Mouse (Mus musculus) kidney, adult 2 months (tissue): Measurements from ENCODE around the gene Kcnn1. TPM values are rescaled to one million over a fixed set of nuclear protein-coding genes. Genes with fewer than 3 reads are reported as not detected.

Experiments
- DNase-seq: peaks from one replicate; pipeline ENCODE4 v3.0.0; 2021
- H3K27ac ChIP-seq: fragments of 200-500 bp; 2 replicates; pipeline ENCODE4 v1.5.1; 2012; ENCODE audit warnings: low read depth, low read length, control low read depth, inconsistent platforms; ENCODE audit not compliant: insufficient read depth
- H3K27me3 ChIP-seq: fragments of 200-500 bp; replicated peaks from 2 replicates; pipeline ENCODE4 v1.6.1; 2012; ENCODE audit warnings: mild to moderate bottlenecking, moderate library complexity, low read length, inconsistent platforms; ENCODE audit not compliant: control insufficient read depth, insufficient read depth
- H3K36me3 ChIP-seq: fragments of 200-500 bp; 2 replicates; pipeline ENCODE4 v1.6.1; 2012; ENCODE audit warnings: mild to moderate bottlenecking, moderate library complexity, low read length, inconsistent platforms; ENCODE audit not compliant: control insufficient read depth, insufficient read depth
- H3K4me1 ChIP-seq: fragments of 200-500 bp; 2 replicates; pipeline ENCODE4 v1.6.1; 2011; ENCODE audit warnings: low read length; ENCODE audit not compliant: control insufficient read depth, insufficient read depth
- H3K4me3 ChIP-seq: fragments of 200-500 bp; 2 replicates; pipeline ENCODE4 v1.5.1; 2011; ENCODE audit warnings: mild to moderate bottlenecking, low read depth, low read length, control low read depth; ENCODE audit not compliant: insufficient read depth
- CTCF ChIP-seq: fragments of 200-500 bp; conservative IDR thresholded peaks from 2 replicates; pipeline ENCODE4 v1.5.1; 2011; ENCODE audit warnings: low read depth, mild to moderate bottlenecking, control low read depth, low read length, moderate library complexity, mixed read lengths; ENCODE audit not compliant: insufficient read depth, insufficient read length
- POLR2A ChIP-seq: fragments of 200-500 bp; IDR thresholded peaks from one replicate; pipeline ENCODE4 v1.6.1; 2011; ENCODE audit warnings: low read depth, low read length, control low read depth
- WGBS: fragments of 180-500 bp; shearing (Covaris S2); methylation state at CpG from one replicate; pipeline ENCODE4 v1.1.7; 2018; 5-methylcytosine and 5-hydroxymethylcytosine counted together
- polyA plus RNA-seq: library from polyadenylated mRNA; depleted of rRNA; stranded (reverse); fragments of >200 nt; gene quantifications from 2 replicates; pipeline ENCODE4 v1.2.3, GENCODE M21; 2012

Gene Kcnn1
- polyA plus RNA-seq, 1 experiment: 9.4 TPM

DNA sequence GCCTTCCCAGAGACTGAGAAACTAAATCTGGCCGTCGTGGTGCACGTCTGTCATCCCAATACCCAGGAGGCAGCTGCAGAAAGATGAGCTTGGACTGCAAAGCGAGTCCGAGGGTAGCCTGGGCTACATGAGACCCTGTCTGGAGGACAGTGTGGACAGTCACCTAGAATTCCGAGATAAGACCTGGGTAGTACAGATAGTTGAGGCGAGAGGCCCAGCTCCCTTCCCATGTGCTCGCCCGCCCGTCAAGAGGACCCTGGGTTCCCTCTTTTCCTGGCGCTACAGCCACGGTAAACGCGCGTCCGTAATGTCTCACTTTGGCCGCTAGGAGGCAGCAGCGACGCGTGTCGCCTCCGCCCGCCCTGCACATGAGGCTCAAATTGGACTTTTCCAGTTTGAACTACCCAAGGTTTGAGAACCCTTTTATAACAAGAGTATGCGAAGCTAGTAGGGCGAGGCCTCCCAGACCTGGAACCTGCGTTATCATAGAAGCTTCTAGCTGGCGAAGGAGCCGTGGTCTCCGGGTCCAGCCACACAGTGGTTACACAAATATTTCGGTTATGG lies 41.6 kb downstream of the Kcnn1 start:
- WGBS: 16% methylated on average over 30 of the region's 30 CpGs
- H3K4me1 ChIP-seq: no peaks in the 10 kb centered on the region
- H3K36me3 ChIP-seq: no peaks in the 10 kb centered on the region
- peak; percentile 96 for TF ChIP-seq CTCF
- TF ChIP-seq POLR2A: no peak
- H3K27me3 ChIP-seq: no peaks in the 10 kb centered on the region
- DNase-seq: peak; percentile 78
- no peak overlapping the region for H3K27ac ChIP-seq
- no peak overlapping the region for H3K4me3 ChIP-seq

DNA sequence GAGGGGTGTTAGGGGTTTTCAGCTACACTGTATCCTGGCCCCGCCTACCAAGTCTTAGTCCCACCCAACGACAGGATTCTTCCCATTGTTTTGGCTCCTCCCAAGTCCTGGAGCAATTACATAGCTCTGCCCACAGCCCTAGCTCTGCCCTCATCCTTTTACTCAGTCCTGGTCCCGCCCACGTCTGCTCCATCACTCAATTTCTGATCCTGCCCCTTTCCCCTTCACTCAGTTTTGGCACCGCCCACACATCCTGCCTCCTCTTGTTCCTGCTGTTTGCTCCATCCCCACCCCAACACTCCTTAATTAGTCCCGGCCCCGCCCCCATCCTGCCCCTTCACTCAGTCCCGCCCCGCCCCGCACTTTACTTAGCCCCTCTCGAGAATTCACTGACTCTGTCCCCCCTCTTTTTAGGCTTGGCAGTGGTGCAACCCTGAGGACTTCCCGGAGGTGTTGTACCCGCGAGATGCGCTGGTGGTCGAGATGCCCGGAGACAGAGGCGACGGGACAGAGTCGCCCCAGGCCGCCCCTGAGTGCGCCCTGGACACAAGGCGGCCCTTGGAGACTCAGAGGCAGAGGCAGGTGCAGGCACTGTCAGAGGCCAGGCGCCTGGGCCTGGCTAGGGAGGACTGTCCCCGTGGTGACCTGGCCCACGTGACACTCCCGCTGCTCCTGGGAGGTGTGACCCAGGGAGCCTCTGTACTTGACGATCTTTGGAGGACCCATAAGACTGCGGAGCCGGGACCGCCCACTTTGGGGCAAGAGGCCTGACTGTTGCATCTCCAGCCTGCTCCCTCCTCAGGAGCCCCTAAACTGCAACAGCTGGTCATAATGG lies 42.7 kb downstream of the Kcnn1 start:
- peak overlapping the region; percentile 10; the same call in 1 of the 2 replicates for H3K4me3 ChIP-seq
- 10% methylated on average over 31 of the region's 31 CpGs for WGBS
- H3K4me1 ChIP-seq: no peaks in the 10 kb centered on the region
- H3K27me3 ChIP-seq: no peaks in the 10 kb centered on the region
- no peak for TF ChIP-seq CTCF
- TF ChIP-seq POLR2A: no peak
- H3K36me3 ChIP-seq: no peaks in the 10 kb centered on the region
- H3K27ac ChIP-seq: no peak overlapping the region
- peak; percentile 90 for DNase-seq

DNA sequence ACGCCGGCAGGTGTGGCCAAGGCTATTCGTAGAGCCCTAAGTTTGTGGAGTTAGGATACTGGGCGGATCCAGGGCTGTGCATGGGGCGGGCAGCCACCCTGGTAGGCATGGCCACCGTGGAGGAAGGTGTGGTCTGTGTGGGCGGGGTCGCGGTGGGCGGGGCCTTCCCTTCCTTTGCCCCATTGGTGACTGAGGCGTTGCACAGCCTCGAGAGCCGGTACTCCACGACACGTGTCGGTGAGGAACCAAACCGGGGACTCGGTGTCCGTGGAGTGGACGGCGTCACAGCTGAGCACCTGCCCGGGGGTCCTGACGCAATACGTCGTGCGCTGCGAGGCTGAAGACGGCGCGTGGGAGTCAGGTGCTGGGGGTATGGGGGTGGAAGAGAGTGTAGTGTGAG lies 46.4 kb downstream of the Kcnn1 start:
- no peak overlapping the region for H3K4me3 ChIP-seq
- H3K27me3 ChIP-seq: no peaks in the 10 kb centered on the region
- no peaks in the 10 kb centered on the region for H3K4me1 ChIP-seq
- DNase-seq: peak; percentile 81
- no peak for TF ChIP-seq CTCF
- WGBS: 13% methylated on average over 30 of the region's 30 CpGs
- no peak overlapping the region for H3K27ac ChIP-seq
- H3K36me3 ChIP-seq: no peaks in the 10 kb centered on the region

DNA sequence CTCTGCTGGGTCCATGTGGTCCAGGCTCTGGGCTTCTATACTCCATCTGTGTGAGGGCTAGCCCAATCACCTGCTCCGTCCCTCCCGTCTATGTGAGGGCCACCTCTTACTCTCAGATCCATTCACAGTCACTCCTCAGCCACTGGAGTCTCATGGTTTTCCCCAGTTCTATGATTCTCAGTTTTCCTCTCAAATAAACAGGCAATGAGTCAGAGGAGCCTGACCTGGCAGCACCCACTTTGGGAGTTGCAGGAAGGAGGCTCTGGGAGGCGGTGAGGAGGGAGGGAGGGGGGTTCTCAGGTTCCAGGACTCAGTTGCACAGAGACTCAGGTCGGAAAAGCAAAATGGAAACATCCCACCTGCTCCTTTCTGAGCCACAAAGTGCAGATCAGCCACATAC lies 50.2 kb downstream of the Kcnn1 start:
- Histone ChIP-seq H3K36me3 (no peaks in the 10 kb centered on the region), H3K27ac (no peak overlapping the region), H3K4me1 (no peaks in the 10 kb centered on the region), H3K27me3 (no peaks in the 10 kb centered on the region), H3K4me3 (no peak overlapping the region)
- WGBS: 54% methylated on average over 4 of the region's 4 CpGs
- TF ChIP-seq POLR2A (no peak), CTCF (no peak)
- DNase-seq: no peak

DNA sequence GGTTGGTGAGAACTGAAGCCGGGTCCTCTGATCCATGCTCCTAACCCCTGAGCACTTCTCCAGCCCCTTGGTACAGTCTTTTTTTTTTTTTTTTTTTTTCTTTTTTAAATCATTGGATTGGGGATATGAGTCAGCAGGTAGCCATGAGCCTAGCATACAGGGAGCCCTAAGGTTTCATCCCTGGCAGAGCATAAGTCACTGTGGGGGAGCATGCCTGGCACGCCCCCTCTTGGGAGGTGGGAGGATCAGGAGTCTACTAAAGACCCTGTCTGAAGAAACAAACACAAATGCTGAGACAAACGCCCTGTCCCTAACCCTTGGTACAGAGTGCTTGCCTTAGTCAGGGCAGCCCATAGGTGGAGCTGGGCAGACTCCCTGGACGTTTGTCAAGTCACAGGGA lies 51.0 kb downstream of the Kcnn1 start:
- Histone ChIP-seq H3K27ac (no peak overlapping the region), H3K36me3 (no peaks in the 10 kb centered on the region), H3K27me3 (no peaks in the 10 kb centered on the region), H3K4me1 (no peaks in the 10 kb centered on the region), H3K4me3 (no peak overlapping the region)
- 61% methylated on average over 4 of the region's 4 CpGs for WGBS
- DNase-seq: no peak
- TF ChIP-seq CTCF: no peak
- TF ChIP-seq POLR2A: no peak

DNA sequence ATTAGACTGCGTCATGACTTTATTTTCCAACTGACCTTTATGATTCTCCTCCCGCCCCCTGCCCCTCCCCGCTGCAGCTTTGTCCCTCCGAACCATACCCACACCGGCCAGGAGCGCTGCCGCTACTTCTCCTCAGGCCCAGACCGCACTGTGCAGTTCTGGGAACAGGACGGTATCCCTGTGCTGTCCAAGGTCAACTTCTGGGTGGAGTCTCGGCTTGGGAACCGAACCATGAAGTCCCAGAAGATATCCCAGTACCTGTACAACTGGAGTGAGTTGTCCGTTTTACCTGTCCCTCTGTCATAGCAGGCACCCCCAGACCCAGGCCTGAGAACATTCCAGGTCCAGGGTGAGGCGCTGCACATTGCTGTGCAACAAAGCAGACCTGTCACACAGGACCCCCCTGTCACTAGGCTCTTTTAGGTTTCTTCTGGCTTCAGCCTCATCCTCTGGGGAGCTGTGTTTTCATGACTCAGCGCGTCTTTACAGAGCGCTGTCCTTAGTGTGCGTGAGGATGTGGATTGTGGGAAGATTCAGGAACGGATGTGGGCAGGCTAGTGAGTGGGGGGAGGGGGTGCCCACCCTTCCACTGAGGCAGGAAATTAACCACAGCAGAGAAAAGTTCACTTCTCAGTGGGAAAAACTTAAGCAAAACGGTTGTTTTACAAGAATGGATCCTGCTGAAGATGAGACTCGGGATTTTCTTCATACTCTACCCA lies 51.9 kb downstream of the Kcnn1 start:
- 69% methylated on average over 20 of the region's 20 CpGs for WGBS
- Histone ChIP-seq H3K36me3 (no peaks in the 10 kb centered on the region), H3K27ac (no peak overlapping the region), H3K4me1 (no peaks in the 10 kb centered on the region), H3K4me3 (no peak overlapping the region), H3K27me3 (no peaks in the 10 kb centered on the region)
- DNase-seq: no peak
- no peak for TF ChIP-seq POLR2A
- no peak for TF ChIP-seq CTCF
